Mouse (Mus musculus) embryonic stem cell, embryonic (primary cell): ENCODE measurements around the gene Iyd.
"Not testable (repeated sequence)": the region's sequence is repeated elsewhere in the genome, so short reads cannot be mapped to it uniquely, and the experiment has no call there.

Source experiments
- CTCF ChIA-PET, 4 experiments: fragments of 300-600 bp in 2 of 4; fragments of 350-600 bp in 2 of 4; sonication (Branson Sonifier 250); formaldehyde crosslinking; loops; one replicate each; lab custom pipeline; 2022; ENCODE audit warnings: inconsistent platforms in 2 of 4; lab: Charles Lee
- POLR2A ChIA-PET, 4 experiments: fragments of 300-600 bp in 2 of 4; fragments of 350-600 bp in 2 of 4; sonication (Branson Sonifier 250); formaldehyde crosslinking; loops; one replicate each; lab custom pipeline; 2022; ENCODE audit warnings: antibody characterized with exemption in 4 of 4, inconsistent platforms in 1 of 4; lab: Charles Lee

The Iyd gene

DNA sequence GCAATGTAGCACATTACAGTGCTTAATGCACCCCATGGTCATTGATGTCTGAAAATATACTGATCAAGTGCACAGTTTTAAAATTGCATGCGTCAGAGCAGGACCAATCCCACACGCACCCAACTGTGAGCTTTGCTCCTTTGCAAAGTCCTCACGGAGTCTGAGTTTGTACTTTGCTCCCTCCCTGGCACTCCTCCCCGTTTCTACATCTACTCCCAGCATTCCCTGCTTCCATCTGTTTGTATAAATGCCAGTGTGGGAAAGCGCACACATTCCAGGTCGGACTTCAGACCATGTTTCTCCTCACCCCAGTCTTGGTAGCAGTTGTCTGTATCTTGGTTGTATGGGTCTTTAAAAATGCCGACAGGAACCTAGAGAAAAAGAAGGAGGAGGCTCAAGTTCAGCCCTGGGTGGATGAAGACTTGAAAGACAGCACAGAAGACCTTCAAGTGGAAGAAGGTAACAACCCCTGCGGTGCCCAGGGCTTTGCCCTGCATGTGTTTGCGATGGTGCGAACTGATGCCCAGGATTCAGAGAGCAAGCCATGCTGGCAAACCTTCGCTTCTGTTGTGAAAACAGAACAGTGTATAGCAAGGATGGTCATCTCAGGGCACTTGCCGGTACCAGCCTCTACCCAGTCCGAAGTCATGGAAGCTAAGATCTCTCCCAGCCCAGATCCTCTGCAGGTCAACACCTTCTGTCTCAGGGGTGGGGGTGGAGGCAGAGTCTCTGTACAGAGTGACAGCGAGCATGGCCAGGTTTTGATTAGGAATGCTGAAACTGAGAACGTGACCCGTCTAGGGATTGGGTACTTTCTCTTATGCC is at the start of gene Iyd:
Gene Iyd, plus strand, starts transcription at position 238 of the 825 bp plus-strand sequence.
- POLR2A ChIA-PET = no interaction called here

DNA sequence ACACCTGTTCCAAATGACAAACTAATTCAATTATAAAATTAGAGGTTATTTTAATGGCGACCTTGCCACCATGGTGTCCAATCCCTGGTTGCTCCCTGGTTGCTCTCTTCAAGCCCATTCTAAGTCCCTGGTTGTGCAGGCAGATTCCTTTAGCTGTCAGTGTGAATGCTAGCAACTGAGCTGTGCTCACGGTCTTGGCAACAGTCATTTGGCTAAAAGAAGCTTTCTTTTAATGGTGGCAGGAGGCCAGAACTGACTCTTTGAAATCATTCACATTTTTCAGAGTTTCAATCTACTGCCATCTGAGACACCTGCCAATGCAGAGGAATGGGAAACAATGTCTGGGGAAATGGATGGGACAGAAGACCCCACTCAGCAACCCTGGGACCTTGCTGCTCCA is 43.2 kb upstream of the Iyd start:
- CTCF ChIA-PET = no interaction called here
- POLR2A ChIA-PET = interaction anchor here in 2 of 4 experiments (0.6 kb wide), 2 partner anchors 447 to 1473 kb away, joined by 3 to 4 read pairs; no protein-coding TSS in a partner anchor

More for the DNA sequence above, at the start of gene Iyd:
- CTCF ChIA-PET = interaction anchor here in 1 of 4 experiments (0.5 kb wide), 1 partner anchor 25 kb away, joined by 4 read pairs; no protein-coding TSS in a partner anchor

DNA sequence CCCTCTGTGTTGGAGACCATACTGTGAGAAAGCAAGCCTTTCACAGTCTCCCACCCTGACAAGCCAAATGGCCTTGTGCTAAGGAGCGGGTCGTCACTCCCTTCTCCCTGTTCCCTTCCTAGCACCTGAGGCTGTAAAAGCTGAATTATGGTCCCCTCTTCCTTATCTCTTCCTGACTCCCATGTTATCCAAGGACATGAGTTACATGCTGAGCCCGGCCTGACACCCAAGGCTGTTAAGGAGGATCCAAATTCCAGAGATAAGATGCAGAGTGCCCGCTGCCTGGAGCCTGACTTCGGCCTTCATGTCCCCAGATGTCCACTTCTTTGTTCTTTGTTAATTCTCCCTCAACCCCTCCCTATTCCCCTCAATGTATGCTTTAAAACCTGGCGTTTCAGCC is 39.2 kb upstream of the Iyd start:
- POLR2A ChIA-PET, CTCF ChIA-PET: not testable (repeated sequence)

DNA sequence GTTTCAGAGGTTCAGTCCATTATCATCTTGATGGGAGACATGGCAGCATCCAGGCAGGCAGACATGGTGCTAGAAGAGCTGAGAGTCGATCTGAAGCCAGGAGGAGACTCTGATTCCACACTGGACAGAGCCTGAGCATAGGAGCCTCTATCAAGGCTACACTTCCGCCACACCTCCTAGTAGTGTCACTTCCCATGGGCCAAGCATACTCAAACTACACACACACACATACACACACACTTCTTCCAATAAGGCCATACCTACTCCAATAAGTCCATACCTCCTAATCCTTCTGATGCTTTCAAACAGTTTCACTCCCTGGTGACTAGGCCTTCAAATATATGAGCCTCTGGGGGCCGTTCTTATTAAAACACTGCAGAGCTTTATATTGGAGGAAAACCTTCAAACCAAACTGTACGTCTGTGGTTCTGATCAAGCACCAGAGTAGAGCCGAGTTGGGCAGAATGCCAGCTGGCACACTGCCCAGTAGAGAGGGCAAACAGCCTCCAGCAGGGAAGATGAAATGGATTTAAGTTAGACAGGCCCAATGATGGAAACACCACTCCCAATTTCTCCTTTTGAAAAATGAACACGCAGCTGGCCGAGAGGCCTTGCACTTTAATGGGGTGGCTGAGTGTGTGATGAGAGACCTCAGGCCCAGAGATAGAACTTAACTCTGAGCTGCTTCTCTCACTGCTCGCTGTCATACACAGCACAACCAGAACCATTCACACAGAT is 32.4 kb upstream of the Iyd start:
- ChIA-PET CTCF (no interaction called here), POLR2A (no interaction called here)

DNA sequence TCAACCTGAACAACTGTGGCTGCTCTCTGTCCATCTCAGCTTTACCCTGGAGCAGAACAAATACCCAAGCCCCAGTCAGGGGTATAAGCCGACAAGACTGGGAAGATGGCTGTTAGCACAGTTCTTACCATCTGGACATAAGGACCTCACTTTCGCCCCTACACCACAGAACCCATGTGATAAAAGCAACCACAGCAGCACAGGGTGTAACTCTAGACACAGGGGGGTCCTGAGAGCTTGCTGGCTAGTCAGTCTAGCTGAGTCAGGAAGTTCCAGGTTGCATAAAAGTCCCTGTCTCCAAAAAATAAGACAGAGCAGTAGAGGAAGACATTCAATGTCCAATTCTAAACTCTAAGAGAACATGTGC is 31.8 kb upstream of the Iyd start:
- ChIA-PET CTCF (no interaction called here), POLR2A (no interaction called here)

DNA sequence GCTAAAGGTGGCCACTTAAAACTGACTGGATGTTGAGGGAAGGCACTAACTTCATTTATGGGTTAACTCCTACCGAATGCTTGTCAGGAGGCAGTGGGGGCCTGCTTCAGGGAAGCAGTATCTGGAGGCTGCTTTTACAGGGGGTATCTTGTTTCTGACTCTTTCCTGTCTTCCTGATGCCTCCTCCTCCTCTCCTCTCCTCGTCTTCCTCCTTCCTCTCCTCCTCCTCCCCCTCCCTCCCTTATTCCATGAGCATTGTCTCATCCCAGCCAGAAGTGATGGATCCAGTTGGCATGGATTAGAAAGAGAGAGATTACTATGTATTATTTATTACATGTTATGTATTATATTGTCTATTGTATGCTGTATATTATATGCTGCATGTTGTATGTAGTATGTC is 31.3 kb upstream of the Iyd start:
- POLR2A ChIA-PET = no interaction called here

DNA sequence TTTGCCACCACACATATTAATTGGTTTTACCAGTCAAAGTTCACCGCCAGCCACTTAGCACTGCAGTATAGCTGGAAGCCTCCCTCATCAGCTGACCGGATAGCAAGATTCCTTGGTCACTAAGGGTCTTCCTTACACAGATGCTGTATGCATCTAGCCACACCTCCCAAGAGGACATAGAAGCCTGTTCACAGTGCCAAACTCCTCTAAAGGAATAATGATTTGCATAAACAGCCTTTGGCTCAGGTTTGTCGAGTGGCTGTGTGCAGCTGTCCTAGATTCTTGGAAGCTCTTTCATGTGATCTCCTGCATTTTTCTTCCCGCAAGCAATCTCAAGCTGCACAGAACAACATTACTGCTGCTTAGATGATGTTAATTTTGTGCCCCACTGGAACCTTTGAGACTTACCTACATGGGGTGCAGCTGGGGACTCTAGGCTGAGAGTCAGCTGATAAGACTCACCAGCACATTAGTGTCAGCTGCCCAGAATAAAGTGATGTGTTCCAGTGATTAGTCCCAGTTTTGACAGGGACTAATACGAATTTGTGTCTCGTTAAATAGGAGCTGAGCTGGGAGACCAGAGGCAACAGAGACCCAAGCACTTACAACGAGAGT is 30.3 kb upstream of the Iyd start:
- CTCF ChIA-PET = interaction anchor here in 1 of 4 experiments (0.9 kb wide), 1 partner anchor 58 kb away, joined by 3 read pairs; no protein-coding TSS in a partner anchor
- POLR2A ChIA-PET = interaction anchor here in 1 of 4 experiments (0.6 kb wide), 1 partner anchor 501 kb away, joined by 6 read pairs; no protein-coding TSS in a partner anchor

More for the DNA sequence above, 31.3 kb upstream of the Iyd start:
- CTCF ChIA-PET = no interaction called here

DNA sequence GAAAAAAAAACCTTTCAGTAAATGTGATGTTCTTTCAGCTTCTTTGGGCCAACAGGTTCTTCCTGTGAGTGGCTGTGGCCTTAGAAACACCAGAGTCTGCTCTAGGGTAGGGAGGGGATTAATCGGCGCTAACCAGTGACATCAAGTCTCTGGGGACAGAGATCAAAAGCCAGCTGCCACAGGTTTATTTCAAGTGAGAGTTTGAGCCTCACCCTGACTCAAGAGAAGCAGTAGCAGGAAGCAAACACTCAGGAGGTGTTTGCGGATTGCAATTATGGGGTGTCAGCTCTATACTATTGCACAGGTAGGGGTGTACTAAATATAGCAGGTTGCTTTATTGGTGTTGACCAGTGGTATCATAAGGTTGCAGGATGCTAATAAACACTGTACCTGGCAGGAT is 29.6 kb upstream of the Iyd start:
- ChIA-PET POLR2A (interaction anchor here in 1 of 4 experiments (0.6 kb wide), 1 partner anchor 500 kb away, joined by 6 read pairs; no protein-coding TSS in a partner anchor), CTCF (interaction anchor here in 1 of 4 experiments (0.9 kb wide), 1 partner anchor 57 kb away, joined by 3 read pairs; no protein-coding TSS in a partner anchor)

DNA sequence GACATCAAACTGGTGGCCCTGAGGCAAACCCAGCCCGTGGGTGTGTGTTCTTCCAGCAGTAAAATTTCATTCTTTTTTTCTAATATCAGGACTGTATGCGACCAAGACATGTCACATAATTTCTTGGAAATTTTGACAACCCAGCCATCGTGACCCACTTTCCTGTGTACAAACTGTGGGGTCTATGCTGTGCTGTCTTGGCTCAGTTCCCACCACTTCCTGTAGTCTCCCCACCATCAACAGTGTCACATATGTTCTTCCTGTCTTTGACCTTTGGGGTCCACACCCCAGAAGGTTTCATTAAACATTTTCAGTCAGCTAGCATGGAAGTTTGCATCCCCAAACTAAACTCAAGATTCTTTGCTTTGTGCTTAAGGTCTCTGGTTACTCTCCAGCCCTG is 28.6 kb upstream of the Iyd start:
- CTCF ChIA-PET = no interaction called here
- POLR2A ChIA-PET = no interaction called here

DNA sequence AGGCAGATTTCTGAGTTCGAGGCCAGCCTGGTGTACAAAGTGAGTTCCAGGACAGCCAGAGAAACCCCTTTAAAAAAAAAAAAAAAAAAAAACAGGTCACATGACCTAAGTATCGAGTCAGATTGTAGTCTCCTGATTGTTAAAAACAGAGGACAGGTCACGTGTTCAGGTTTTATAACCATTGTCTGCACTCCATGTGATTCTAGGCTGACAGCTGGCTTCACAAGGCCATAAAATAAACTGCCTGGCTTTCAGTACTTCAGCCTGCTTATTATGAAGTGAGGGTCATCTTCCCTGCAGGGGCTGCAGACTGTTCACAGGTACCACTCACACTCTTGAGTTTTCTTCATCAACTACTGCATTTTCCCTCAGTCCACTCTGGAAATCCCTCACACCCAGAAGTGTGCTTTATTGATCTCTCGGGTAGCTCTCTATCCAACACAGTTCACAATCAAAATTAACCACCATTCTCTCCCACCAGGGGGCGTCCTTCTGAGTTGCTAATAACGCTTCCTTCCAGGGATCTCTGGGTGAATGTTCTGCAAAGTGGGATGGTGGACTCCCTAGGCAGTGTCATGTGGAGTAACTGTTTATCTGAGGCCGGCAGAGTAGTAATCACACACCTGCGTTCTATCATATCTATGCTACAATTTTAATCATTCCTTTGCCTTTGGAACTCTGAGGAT is 27.3 kb upstream of the Iyd start:
- POLR2A ChIA-PET = interaction anchor here in 1 of 4 experiments (0.7 kb wide), 1 partner anchor 380 kb away, joined by 7 read pairs; no protein-coding TSS in a partner anchor
- CTCF ChIA-PET = interaction anchor here in 3 of 4 experiments (0.7 to 1.0 kb wide), 4 partner anchors 8 to 146 kb away, joined by 3 to 5 read pairs (median 4); no protein-coding TSS in a partner anchor

DNA sequence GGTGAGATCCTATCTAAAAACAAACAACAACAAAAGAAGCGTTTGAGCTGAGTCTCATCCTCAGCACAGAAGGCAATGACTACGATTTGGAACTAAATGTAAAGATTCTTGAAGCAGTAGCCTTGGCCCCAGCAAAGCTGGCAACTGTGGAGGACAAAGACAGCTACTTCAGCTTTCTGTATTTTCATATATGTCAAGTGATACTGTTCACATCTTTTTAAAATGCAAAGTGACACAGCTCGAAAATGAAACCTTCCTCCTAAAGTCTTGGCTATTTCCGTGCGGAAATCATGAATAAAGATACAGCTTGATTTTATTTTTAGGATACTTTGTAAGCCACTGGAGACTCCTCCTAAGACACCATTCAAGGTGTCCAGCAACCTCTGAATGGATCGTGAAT is 26.1 kb upstream of the Iyd start:
- ChIA-PET CTCF (interaction anchor here in 1 of 4 experiments (1.1 kb wide), 1 partner anchor 20 kb away, joined by 6 read pairs; no protein-coding TSS in a partner anchor), POLR2A (interaction anchor here in 1 of 4 experiments (0.7 kb wide), 1 partner anchor 73 kb away, joined by 3 read pairs; no protein-coding TSS in a partner anchor)

DNA sequence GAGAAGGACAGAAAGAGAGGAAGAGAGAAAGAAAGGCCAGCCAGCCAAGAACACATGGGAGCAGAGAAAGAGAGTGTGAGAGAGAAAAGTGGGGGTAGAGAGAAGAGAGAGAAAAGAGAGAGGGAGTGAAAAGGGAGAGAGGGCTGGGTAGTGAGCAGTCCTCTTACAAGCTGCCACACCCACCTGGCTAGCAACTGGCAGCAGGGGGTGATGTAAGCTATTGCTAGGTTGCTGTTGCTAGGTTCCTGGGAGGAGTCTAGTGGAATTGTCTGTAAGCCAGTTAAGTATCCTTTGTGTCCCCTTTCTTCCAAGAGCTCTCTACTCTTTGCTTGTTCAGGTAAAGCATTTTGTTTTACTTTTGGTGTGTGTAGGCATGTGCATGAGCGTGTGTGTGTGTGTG is 25.4 kb upstream of the Iyd start:
- ChIA-PET POLR2A (interaction anchor here in 1 of 4 experiments (0.7 kb wide), 1 partner anchor 14 kb away, joined by 7 read pairs; no protein-coding TSS in a partner anchor), CTCF (interaction anchor here in 3 of 4 experiments (0.6 to 1.1 kb wide), 4 partner anchors 20 to 1531 kb away, joined by 3 to 6 read pairs (median 5); partner anchors contain the start of gene Plekhg1 (in 1 of the 3))

DNA sequence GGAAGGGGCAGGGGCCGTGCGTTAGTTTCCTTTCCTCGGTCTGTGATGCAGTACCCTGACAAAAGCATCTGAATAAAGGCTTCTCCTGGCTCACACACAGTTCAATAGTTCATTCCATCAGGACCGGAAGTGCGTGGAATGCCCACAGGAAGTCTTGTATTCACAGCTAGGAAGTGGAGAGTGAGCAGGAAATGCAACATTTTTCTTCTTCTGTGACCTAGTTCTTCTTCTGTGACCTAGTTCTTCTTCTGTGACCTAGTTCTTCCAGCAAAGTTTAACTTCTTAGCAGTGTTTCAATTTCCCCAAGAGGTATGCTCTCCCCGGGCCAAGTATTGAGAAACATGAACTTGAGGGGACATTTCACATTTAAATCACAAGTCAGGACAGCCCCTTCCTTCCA is 23.6 kb upstream of the Iyd start:
- CTCF ChIA-PET = interaction anchor here in 1 of 4 experiments (0.5 kb wide), 1 partner anchor 50 kb away, joined by 8 read pairs; no protein-coding TSS in a partner anchor
- POLR2A ChIA-PET = no interaction called here

DNA sequence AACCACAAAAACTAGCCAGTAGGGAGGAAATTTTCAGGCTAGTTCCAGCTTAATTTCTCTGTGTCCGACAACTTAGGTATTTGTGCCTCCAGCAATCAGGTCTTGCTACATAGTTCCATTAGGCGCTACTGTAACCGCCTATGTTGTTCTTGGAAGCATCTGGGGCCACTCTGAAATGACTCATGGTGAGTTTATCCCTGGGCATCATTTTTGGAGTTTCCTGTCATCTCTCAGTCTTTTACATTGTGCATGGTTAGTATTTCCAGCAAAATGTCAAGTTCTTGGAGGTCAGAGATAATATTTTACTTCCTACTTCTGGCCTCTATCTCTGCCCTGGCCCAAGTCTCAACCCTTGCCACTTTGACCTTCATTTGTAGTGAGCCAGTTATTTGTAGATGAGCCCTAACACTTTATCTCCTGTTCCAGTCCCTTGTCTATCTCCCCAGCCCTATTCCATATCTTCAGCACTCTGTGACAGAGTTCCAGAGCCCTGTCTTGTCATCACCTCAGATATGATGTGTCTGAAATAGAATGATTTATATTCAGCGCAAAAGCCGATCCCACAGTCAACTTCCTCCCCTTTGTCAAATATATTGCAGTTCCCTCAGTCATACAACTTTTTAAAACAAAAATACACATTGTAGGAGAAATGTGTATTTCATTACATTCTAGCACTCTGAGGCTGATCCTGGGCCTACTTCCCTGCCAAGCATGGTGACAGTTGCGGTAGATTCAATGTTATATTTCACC is 16.8 kb upstream of the Iyd start:
- POLR2A ChIA-PET = no interaction called here

DNA sequence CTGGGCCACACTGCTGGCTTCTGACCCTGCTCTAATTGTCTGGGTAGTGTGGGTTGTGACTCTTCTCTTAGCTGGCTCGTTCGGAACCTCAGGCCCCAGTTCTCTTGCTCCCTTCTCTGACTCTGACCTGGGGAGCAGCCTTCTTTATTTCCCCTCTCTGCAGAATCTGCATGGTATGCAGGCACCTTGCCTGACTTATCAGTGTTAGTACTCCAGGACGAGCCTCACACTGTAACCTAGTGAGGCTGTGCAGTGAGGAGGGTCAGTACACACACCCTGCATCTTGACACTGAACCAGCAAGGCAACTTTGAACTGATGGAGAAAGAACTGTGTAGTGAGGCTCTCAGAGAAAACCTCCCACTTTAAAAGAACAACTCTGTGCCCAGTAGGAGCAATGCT is 15.5 kb upstream of the Iyd start:
- POLR2A ChIA-PET = no interaction called here
- CTCF ChIA-PET = interaction anchor here in 1 of 4 experiments (0.6 kb wide), 1 partner anchor 54 kb away, joined by 3 read pairs; no protein-coding TSS in a partner anchor

More for the DNA sequence above, 16.8 kb upstream of the Iyd start:
- CTCF ChIA-PET = interaction anchor here in 1 of 4 experiments (0.6 kb wide), 1 partner anchor 11 kb away, joined by 5 read pairs; no protein-coding TSS in a partner anchor

DNA sequence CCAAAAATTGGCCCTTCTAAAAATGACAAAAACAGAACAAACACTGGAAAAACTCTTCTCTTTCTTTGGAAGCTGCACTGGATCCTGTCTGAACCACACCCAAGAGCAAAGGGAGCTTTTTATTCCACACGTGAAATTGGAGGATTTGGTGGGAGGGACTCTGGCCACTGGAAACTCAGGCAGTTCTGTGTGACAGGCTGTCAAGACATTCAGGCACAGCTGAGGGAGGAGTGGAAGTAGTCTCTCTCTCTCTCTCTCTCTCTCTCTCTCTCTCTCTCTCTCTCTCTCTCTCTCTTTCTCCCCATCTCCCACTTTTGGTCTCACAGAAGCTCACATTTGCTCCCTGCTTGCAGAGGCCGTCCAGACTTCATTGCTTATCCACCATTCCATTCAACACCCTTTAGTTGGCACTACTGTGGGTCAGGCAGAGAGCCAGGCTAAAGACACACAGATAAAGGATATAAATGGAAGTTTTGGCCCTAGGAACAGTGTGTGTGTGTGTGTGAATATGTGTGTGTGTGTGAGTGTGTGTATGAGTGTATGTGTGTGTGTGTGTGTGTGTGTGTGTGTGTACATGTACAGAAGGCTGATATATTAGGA is 14.5 kb upstream of the Iyd start:
- ChIA-PET CTCF (interaction anchor here in 1 of 4 experiments (0.6 kb wide), 1 partner anchor 264 kb away, joined by 3 read pairs; no protein-coding TSS in a partner anchor), POLR2A (interaction anchor here in 2 of 4 experiments (0.6 kb wide), 2 partner anchors 21 to 38 kb away, joined by 3 to 4 read pairs; no protein-coding TSS in a partner anchor)

DNA sequence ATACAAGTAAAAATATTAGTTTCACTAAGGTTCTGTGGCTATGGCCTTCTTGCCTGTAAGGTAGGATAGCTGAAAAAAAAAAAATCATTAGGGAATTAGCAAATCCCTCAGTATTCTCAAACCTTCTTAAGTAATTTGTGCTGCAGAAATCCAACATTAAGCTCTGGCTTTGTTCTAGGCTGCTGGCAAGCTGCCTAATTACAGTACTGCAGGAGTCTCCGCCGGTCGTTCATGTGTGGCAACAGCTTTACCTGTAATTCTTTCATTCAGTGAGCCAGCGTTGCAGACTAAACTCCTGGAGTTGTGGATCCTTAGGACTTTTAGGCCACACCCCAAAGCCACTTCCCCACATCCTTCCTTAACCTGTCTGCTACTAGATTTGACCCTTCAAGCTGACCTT is 10.2 kb upstream of the Iyd start:
- ChIA-PET CTCF (no interaction called here), POLR2A (no interaction called here)
